Mouse (Mus musculus) small intestine, adult 2 months (tissue): Measurements from ENCODE around the gene Tgm7.

ENCODE experiments used
- CTCF ChIP-seq: fragments of 200-500 bp; IDR thresholded peaks from 2 replicates; pipeline ENCODE4 v1.5.1; 2012; ENCODE audit warnings: low read depth, mild to moderate bottlenecking, control low read depth, inconsistent platforms, low read length, moderate library complexity, mixed read lengths; ENCODE audit not compliant: insufficient replicate concordance, insufficient read length; ENCODE audit errors: extremely low read depth
- POLR2A ChIP-seq: fragments of 200-500 bp; IDR thresholded peaks from 2 replicates; pipeline ENCODE4 v1.6.1; 2012; ENCODE audit warnings: low read depth, mild to moderate bottlenecking, control low read depth, inconsistent platforms, low read length, moderate library complexity

GRCm38 (mm10) chr2:121088507-121088906 is 21.1 kb downstream of the Tgm7 start:
- no peak for TF ChIP-seq CTCF
- no peak for TF ChIP-seq POLR2A
